Mouse (Mus musculus) kidney, embryonic 15.5 days (tissue): Measurements from ENCODE around the gene Pip4p1. TPM values are rescaled to one million over a fixed set of nuclear protein-coding genes. Genes with fewer than 3 reads are reported as not detected.
"Not testable (repeated sequence)": the region's sequence is repeated elsewhere in the genome, so short reads cannot be mapped to it uniquely, and the experiment has no call there.

Experiments
- ATAC-seq: fragments of 200-750 bp; cut with Nextera tagmentation; replicated peaks from 2 replicates; pipeline ENCODE4 v1.8.0; 2017; ENCODE audit warnings: moderate TSS enrichment; ENCODE audit not compliant: low FRiP score
- H3K27ac ChIP-seq: fragments of 300-500 bp; sonication (generic); 2 replicates; pipeline ENCODE4 v1.5.1; 2015; ENCODE audit warnings: mild to moderate bottlenecking, inconsistent platforms
- H3K27me3 ChIP-seq: fragments of 300-500 bp; sonication (generic); 2 replicates; pipeline ENCODE4 v1.6.1; 2015; ENCODE audit warnings: inconsistent platforms
- H3K36me3 ChIP-seq: fragments of 300-500 bp; sonication (generic); 2 replicates; pipeline ENCODE4 v1.6.1; 2015; ENCODE audit warnings: inconsistent platforms
- H3K4me1 ChIP-seq: fragments of 300-500 bp; sonication (generic); 2 replicates; pipeline ENCODE4 v1.6.1; 2015; ENCODE audit warnings: inconsistent platforms
- H3K4me2 ChIP-seq: fragments of 300-500 bp; sonication (generic); 2 replicates; pipeline ENCODE4 v1.6.1; 2015; ENCODE audit warnings: moderate library complexity, mild to moderate bottlenecking, inconsistent platforms
- H3K4me3 ChIP-seq: fragments of 300-500 bp; sonication (generic); replicated peaks from 2 replicates; pipeline ENCODE4 v1.5.1; 2015; ENCODE audit warnings: mild to moderate bottlenecking, inconsistent platforms
- H3K9ac ChIP-seq: fragments of 300-500 bp; sonication (generic); 2 replicates; pipeline ENCODE4 v1.6.1; 2015; ENCODE audit warnings: mild to moderate bottlenecking, inconsistent platforms
- H3K9me3 ChIP-seq: fragments of 300-500 bp; sonication (generic); replicated peaks from 2 replicates; pipeline ENCODE4 v1.6.1; 2016; ENCODE audit warnings: inconsistent platforms
- WGBS: fragments of 180-500 bp; shearing (Covaris S2); methylation state at CpG from one replicate; pipeline ENCODE4 v1.1.7; 2015; ENCODE audit warnings: mixed read lengths; 5-methylcytosine and 5-hydroxymethylcytosine counted together
- polyA plus RNA-seq: library from polyadenylated mRNA; unstranded; fragments of >200 nt; fragmentation: Nextera tagmentation; extraction: Ambion mirVana; gene quantifications from 2 replicates; pipeline ENCODE4 v1.2.1, GENCODE M21; 2015

The Pip4p1 gene
- polyA plus RNA-seq, 1 experiment from 2014 or later, result 53.9 TPM

DNA sequence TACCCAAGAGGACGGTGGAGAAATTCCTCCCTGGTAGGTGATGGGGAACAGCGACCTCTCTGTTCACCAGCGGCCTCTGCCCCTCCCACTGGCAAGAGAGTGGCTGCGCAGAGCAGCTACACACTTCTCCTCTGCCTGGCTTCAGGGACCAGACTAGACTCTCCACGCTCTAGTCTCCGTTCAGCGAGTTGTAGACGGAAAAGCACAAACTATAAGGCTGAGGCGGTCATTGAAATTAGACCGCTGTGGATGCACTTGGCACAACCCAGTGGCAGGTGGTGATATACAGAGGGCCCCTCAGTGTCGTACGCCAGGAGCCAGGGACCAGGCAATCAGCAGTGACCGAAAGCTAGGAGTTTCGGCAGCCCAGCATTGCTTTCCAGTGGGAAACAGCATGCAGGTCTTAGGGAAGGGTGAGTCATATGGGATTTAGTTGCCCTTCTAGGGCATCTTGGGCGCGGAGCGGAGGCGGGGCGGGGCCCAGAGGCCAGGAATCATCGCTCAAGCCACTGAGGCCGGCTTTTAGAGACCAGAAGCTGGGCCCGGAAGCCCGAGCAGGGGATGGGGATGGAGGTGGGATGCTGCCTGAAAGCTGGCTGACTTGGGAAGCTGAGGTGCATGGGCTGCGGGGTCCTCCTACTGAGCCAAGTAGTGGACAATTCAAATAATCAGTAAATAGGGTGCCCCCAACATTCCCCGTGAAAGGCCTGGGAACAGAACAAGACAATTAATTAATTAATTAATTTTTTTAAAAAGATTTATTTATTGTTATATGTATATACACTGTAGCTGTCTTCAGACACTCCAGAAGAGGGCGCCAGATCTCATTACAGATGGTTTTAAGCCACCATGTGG lies 26.5 kb downstream of the Pip4p1 start:
- H3K4me1 ChIP-seq, result peaks cover 8% of the 10 kb centered on the region; the same call in 1 of the 2 replicates
- H3K27ac ChIP-seq, result peak overlapping the region; percentile 48
- H3K9me3 ChIP-seq, result no peaks in the 10 kb centered on the region
- no peaks in the 10 kb centered on the region for H3K27me3 ChIP-seq
- peak overlapping the region; percentile 46 for H3K4me3 ChIP-seq
- peak; percentile 93 for ATAC-seq
- WGBS, result 3% methylated on average over 26 of the region's 26 CpGs
- peak overlapping the region; percentile 40 for H3K9ac ChIP-seq
- no peaks in the 10 kb centered on the region for H3K36me3 ChIP-seq
- H3K4me2 ChIP-seq, result peak overlapping the region; percentile 81

DNA sequence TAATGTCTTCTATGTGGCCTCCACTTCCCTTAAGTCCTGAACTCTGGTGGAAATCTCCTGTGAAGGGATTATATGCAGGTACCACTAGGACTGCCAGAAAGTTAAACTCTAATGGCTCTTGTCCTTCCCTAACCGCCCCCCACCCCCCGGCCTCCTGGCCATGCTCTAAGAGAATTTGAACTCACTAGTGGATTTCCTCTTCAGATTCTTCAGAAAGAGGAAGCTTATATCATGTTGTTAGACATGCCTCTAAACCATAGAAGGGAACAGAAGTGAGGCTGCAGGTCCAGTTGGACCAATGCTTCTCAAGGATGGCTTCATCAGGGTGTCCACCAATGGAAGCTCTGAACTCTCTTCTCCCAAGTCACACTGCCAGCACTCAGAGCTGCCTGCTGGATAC lies 32.7 kb downstream of the Pip4p1 start:
- not testable (repeated sequence) for H3K4me3 ChIP-seq, H3K27ac ChIP-seq, H3K9me3 ChIP-seq, H3K4me2 ChIP-seq, ATAC-seq, H3K9ac ChIP-seq, H3K36me3 ChIP-seq
- H3K27me3 ChIP-seq, result peaks cover 21% of the 10 kb centered on the region
- H3K4me1 ChIP-seq, result peaks cover 12% of the 10 kb centered on the region
- 91% methylated on average over 2 of the region's 2 CpGs for WGBS

DNA sequence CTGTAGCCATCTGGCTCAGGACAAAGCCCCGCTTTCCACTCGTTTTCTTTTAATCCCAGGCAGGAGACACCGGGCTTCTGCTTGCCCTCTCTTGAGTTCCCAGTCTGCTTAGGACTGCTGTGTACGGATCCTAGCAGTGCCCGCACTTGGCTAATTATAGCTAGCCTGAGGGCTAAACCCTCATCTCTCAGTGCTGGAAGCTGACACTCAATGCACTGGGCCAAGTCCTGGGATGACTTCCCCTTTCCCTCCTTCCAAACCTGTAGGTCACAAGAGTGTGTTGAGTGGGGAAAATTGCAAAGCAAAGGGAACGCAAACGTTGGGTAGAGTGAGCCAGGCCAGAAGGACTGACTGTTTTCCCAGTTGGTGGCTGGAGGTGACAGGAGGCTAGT lies 33.3 kb downstream of the Pip4p1 start, which contains the start of gene Klhl33:
TSS of gene Klhl33 (minus strand) at position 134 of the 392 bp plus-strand sequence.
- peak within 1 kb of the TSS; percentile 93 for H3K4me2 ChIP-seq
- peaks cover 12% of the 10 kb centered on the region for H3K4me1 ChIP-seq
- no peaks in the 10 kb centered on the region for H3K36me3 ChIP-seq
- H3K27ac ChIP-seq, result no peak within 1 kb of the TSS
- no peaks in the 10 kb centered on the region for H3K9me3 ChIP-seq
- H3K4me3 ChIP-seq, result peak within 1 kb of the TSS; percentile 49
- H3K9ac ChIP-seq, result peak within 1 kb of the TSS; percentile 43
- 45% methylated on average over 7 of the region's 7 CpGs for WGBS
- no peak for ATAC-seq
- peaks cover 21% of the 10 kb centered on the region for H3K27me3 ChIP-seq

DNA sequence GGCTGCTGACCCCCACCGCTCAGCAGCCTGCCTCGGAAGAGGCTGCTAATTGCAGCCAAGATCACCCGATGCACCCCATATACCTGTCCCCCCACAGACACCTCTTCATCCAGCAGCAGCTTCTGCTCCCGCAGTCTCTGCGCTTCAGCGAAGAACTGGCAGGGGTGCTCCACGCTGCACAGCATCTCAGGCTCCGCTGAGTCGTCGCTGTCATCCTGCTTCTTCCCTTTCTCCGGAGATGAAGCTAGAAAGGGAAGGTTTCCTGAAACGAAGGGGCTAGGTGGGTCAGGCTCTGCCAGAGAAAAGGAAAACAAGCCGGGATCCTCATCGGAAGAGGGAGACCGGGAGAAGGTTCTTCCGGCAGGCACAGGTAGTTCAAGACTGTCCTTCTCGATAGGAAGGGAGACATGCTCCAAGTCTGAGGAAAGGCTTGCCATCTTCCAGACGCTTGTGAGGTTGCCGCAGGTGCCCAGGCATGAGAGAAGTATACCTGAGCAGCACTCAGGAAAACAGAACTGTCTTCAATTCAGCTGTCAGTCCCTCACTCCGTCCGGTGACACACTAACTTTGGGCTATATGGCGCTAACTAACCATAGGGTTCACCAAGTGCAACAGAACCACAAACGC lies 33.8 kb downstream of the Pip4p1 start:
- peak overlapping the region; percentile 43 for H3K9ac ChIP-seq
- 17% methylated on average over 23 of the region's 23 CpGs for WGBS

DNA sequence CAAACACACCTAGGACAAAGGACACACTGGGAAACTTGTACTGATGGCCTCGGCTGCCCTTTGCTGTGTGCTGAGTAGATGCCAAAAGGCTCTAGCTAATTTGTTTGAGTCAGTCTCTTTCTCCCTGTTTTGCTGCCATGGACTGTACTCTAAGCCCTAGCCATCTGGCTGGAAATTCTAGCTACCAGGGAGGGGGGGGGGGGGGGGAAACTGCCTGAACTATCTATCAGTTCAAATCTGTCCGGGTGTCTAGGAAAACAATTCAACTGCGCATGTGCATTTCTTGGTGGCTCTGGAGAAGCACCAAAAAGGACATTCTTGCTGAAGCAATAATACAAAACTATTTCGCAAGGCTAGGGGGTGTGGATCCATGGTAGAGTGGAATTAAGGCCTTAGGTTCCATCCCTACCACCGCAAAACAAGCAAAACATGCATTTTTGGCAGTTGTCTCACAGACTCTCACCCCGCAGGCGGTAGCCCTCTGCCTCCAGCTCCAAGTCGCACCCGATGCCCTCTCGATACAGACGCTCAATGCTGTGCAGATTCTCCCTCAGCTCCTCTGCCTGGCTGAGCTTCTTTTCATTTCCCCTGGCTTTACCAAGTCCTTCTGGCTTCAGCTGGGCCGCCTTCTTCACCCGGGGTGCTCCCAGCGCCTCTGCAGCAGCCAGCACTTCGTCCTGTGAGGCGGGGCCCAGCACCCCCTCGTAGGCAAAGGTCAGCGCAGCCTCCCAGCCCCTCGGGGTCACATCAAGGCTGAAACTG lies 34.5 kb downstream of the Pip4p1 start:
- ATAC-seq, result peak; percentile 48
- WGBS, result 13% methylated on average over 19 of the region's 19 CpGs
- no peak overlapping the region for H3K27ac ChIP-seq
- H3K9ac ChIP-seq, result peak overlapping the region; percentile 43
- H3K4me3 ChIP-seq, result peak overlapping the region; percentile 49
- H3K36me3 ChIP-seq, result no peaks in the 10 kb centered on the region
- H3K9me3 ChIP-seq, result no peaks in the 10 kb centered on the region
- peaks cover 21% of the 10 kb centered on the region for H3K27me3 ChIP-seq
- peaks cover 12% of the 10 kb centered on the region for H3K4me1 ChIP-seq
- peak overlapping the region; percentile 93 for H3K4me2 ChIP-seq

More for the DNA sequence above, 33.8 kb downstream of the Pip4p1 start:
- Histone ChIP-seq H3K4me3 (peak overlapping the region; percentile 49), H3K9me3 (no peaks in the 10 kb centered on the region), H3K4me1 (peaks cover 12% of the 10 kb centered on the region), H3K36me3 (no peaks in the 10 kb centered on the region), H3K27me3 (peaks cover 21% of the 10 kb centered on the region), H3K4me2 (peak overlapping the region; percentile 93), H3K27ac (no peak overlapping the region)
- 0 out of 2 replicates have a peak, but pooled peaks have one; percentile 47 for ATAC-seq

DNA sequence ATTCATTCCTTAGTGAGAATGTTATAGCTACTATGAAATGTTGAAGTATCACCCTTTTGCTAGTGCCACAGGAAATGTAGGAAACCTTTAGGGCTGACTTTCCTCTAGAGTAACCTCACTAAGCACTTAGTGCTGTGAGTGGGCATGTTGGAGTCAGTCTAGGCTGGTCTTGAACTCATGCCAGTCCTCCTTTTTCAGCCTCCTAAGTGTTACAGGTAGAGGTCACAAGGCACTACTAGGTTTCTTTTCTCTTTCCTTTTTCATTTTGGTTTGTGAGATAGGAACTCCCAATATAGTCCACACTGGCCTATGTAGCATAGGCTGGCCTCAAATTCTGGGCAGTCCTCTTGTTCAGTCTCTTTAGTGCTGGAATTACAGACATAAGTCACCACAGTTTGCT lies 35.2 kb downstream of the Pip4p1 start:
- H3K9me3 ChIP-seq, result no peaks in the 10 kb centered on the region
- H3K4me2 ChIP-seq, result no peak overlapping the region
- no peak overlapping the region for H3K9ac ChIP-seq
- H3K27ac ChIP-seq, result no peak overlapping the region
- peaks cover 12% of the 10 kb centered on the region for H3K4me1 ChIP-seq
- no peak overlapping the region for H3K4me3 ChIP-seq
- no peaks in the 10 kb centered on the region for H3K36me3 ChIP-seq
- ATAC-seq, result no peak
- H3K27me3 ChIP-seq, result peaks cover 21% of the 10 kb centered on the region

DNA sequence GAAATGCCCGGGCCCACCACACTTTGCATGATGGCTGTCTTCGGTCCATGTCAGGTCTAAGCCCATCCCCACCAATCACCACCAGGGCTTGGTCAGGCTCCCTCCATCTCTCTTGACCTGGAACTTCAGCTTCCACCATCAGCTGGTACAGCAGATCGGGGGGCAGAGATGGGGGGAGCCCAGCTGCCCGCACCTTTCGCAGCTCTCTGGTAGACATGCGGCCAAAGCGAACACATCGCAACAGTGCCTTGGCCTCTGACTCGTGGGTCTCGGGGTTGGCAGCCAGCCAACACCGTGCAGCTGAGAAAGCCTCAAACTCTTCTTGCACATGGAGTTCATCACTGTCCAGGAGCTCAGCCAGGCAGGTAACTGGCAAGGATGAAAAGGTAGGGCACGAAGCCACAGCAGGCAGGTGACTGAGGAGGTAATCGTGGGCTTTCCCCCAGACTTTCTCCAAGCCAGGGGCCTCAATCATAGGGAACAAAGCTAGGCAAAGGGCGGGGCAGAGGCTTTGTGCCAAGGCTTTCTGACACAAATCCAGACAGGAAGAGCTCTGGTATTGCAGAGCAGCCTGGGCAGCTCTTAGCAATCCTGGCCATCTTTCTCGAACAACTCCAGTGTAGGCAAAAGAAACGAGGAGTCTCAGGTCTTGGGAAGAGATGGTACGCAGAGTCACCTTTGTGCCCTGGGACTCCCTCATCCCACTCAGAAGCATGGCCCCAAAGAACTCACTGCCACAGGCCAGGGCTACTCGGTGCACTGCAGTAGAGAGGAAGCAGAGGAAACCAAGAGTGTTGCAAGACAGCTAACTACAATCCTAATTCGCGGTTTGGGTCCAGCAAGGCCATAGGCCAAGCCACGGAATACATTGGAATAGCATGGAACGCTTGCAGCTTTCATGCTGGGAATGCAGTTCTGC lies 37.9 kb downstream of the Pip4p1 start:
- no peaks in the 10 kb centered on the region for H3K36me3 ChIP-seq
- H3K9ac ChIP-seq, result no peak overlapping the region
- H3K9me3 ChIP-seq, result no peaks in the 10 kb centered on the region
- H3K27ac ChIP-seq, result no peak overlapping the region
- H3K4me2 ChIP-seq, result no peak overlapping the region
- H3K4me3 ChIP-seq, result no peak overlapping the region
- ATAC-seq, result no peak
- peaks cover 21% of the 10 kb centered on the region for H3K27me3 ChIP-seq
- WGBS, result 81% methylated on average over 22 of the region's 22 CpGs
- peaks cover 12% of the 10 kb centered on the region for H3K4me1 ChIP-seq

DNA sequence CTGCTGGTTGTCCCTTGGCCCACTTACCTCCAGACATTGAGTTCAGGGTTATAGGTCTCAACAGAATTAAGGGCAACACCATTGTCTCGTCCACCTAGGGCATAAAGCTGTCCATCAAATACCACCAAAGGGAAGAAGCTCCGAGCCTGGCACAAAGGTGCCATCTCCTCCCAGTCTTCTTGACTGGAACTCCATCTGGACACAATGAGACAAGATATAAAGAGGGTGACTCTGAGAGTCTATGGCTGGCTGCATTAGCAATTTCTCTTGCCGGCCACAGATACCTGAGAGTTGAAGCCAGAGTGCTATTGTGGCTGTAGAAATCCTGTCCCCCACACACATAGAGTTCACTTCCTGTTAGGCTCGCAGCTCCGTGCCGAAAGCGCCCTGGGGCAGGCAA lies 38.6 kb downstream of the Pip4p1 start:
- Histone ChIP-seq H3K9me3 (no peaks in the 10 kb centered on the region), H3K27ac (no peak overlapping the region), H3K27me3 (peaks cover 15% of the 10 kb centered on the region), H3K36me3 (no peaks in the 10 kb centered on the region), H3K4me1 (peaks cover 10% of the 10 kb centered on the region), H3K4me2 (no peak overlapping the region), H3K9ac (no peak overlapping the region), H3K4me3 (no peak overlapping the region)
- WGBS, result 86% methylated on average over 7 of the region's 7 CpGs
- ATAC-seq, result no peak

DNA sequence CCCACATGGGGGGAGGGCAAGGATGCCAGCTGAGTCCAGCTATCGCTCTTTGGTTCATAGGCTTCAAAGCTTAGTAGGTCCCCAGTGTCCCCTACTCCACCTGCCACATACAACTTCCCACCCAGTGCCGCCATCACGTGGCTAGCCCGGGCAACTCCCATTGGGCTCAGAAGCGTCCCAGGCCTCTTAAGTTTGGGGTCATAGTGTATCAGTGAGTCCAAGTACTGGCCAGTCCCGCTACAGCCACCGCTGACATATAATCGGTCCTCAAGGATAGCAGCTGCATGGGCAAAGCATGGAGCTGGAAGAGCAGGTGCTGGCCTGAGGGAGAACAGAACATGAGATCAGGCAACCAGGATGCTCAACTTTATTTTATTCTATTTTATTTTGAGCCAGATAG lies 39.0 kb downstream of the Pip4p1 start:
- no peak for ATAC-seq

DNA sequence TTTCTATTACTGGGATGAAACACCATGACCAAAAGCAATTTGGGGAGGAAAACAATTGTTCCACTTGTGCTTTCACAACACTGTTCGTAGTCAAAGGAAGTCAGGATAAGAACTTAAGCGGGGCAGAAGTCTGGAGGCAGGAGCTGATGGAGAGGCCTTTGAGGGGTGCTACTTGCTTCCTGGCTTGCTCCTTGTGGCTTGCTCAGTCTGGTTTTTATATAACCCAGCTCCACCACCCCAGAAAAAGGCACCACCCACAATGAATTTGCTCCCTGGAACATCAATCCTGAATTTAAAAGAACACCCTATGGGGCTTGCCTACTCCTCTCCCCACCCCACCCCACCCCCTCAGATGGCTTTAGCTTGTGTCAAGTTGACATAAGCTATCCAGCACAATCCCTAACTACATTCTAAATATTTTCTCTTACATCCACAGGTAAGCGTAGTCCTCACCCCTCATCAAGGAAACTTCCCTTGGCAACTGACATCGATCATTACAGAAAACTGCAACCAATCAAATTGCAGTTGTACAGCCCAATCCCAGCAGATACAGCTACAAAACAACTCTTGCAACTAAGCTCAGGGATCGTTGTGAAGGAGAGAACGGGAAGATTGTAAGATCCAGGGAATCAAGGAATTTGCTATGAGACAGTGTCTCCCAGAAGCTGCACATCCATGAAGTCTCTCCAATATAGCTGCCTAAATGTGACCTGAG lies 54.3 kb downstream of the Pip4p1 start:
- no peak overlapping the region for H3K27ac ChIP-seq

More for the DNA sequence above, 39.0 kb downstream of the Pip4p1 start:
- Histone ChIP-seq H3K27me3 (peaks cover 10% of the 10 kb centered on the region), H3K36me3 (no peaks in the 10 kb centered on the region), H3K4me2 (no peak overlapping the region), H3K27ac (no peak overlapping the region), H3K9me3 (no peaks in the 10 kb centered on the region), H3K4me1 (peaks cover 5% of the 10 kb centered on the region), H3K9ac (no peak overlapping the region), H3K4me3 (no peak overlapping the region)
- WGBS, result 89% methylated on average over 8 of the region's 8 CpGs

More for the DNA sequence above, 54.3 kb downstream of the Pip4p1 start:
- WGBS, result 89% methylated on average over 6 of the region's 6 CpGs
- no peak overlapping the region for H3K4me3 ChIP-seq
- H3K36me3 ChIP-seq, result no peaks in the 10 kb centered on the region
- no peak for ATAC-seq
- no peak overlapping the region for H3K9ac ChIP-seq
- no peaks in the 10 kb centered on the region for H3K4me1 ChIP-seq
- H3K9me3 ChIP-seq, result no peaks in the 10 kb centered on the region
- H3K4me2 ChIP-seq, result no peak overlapping the region
- no peaks in the 10 kb centered on the region for H3K27me3 ChIP-seq
